Mouse (Mus musculus) CH12.LX (cell line): ENCODE data around the gene Efhd1. TPM values are rescaled to one million over a fixed set of nuclear protein-coding genes. Genes with fewer than 3 reads are reported as not detected.

Experiments
- DNase-seq: peaks from one replicate; pipeline ENCODE4 v3.0.0-alpha.2; 2013; ENCODE audit errors: extremely low read depth
- H3K27ac ChIP-seq: 2 replicates; pipeline ENCODE4 v1.5.1; 2012; ENCODE audit warnings: low read depth, mild to moderate bottlenecking, control low read depth, moderate library complexity; ENCODE audit not compliant: insufficient read depth
- H3K27me3 ChIP-seq: replicated peaks from 2 replicates; pipeline ENCODE3; 2012; ENCODE audit warnings: inconsistent platforms
- H3K36me3 ChIP-seq, 2 experiments: replicated peaks in 1 of 2; 2 replicates each; pipeline versions ENCODE3 to v1.6.1; 2012; ENCODE audit warnings: inconsistent platforms in 1 of 2, low read length in 1 of 2, mild to moderate bottlenecking in 1 of 2, mixed read lengths in 1 of 2, moderate library complexity in 1 of 2; ENCODE audit not compliant: control insufficient read depth in 1 of 2, insufficient read depth in 1 of 2
- H3K4me1 ChIP-seq, 2 experiments: 2 replicates each; pipeline ENCODE4 v1.6.1; 2012; ENCODE audit warnings: inconsistent platforms in 1 of 2, moderate library complexity in 1 of 2; ENCODE audit not compliant: insufficient read depth in 2 of 2, control insufficient read depth in 1 of 2
- H3K4me2 ChIP-seq: 2 replicates; pipeline ENCODE4 v1.6.1; 2012; ENCODE audit warnings: low read depth, mild to moderate bottlenecking, control low read depth; ENCODE audit not compliant: poor library complexity, insufficient read depth, severe bottlenecking
- H3K4me3 ChIP-seq, 3 experiments: fragments of 150-350 bp in 1 of 3; sonication (generic) in 1 of 3; replicated peaks in 1 of 3; 2 replicates each; pipeline versions ENCODE3 to v1.5.1; 2011 to 2012; ENCODE audit warnings: low read depth in 2 of 3, low read length in 2 of 3, mild to moderate bottlenecking in 2 of 3, moderate library complexity in 2 of 3, control low read depth in 1 of 3, improper control_type of control experiment in 1 of 3, inconsistent platforms in 1 of 3, mixed read lengths in 1 of 3; ENCODE audit not compliant: poor library complexity in 1 of 3
- H3K79me2 ChIP-seq: replicated peaks from 2 replicates; pipeline ENCODE4 v1.6.1; 2012; ENCODE audit warnings: mild to moderate bottlenecking, moderate library complexity; ENCODE audit not compliant: control insufficient read depth, poor library complexity, insufficient read depth, severe bottlenecking; ENCODE audit errors: extremely low read depth
- H3K9ac ChIP-seq: 2 replicates; pipeline ENCODE4 v1.6.1; 2012; ENCODE audit warnings: low read depth, mild to moderate bottlenecking, control low read depth, moderate library complexity; ENCODE audit not compliant: insufficient read depth
- H3K9me3 ChIP-seq: replicated peaks from 2 replicates; pipeline ENCODE3; 2012; ENCODE audit warnings: low read length, inconsistent platforms, mixed read lengths
- CHD1 ChIP-seq: IDR thresholded peaks from 2 replicates; pipeline ENCODE4 v1.6.1; 2012; ENCODE audit warnings: low read depth, low read length, improper control_type of control experiment, inconsistent platforms
- CTCF ChIP-seq, 2 experiments: IDR thresholded peaks in 1 of 2; conservative IDR thresholded peaks in 1 of 2; 2 replicates each; pipeline ENCODE4 v1.5.1; 2011 to 2012; ENCODE audit warnings: low read depth in 2 of 2, low read length in 2 of 2, improper control_type of control experiment in 1 of 2, inconsistent platforms in 1 of 2, mild to moderate bottlenecking in 1 of 2, moderate library complexity in 1 of 2
- ELF1 ChIP-seq: IDR thresholded peaks from 2 replicates; pipeline ENCODE4 v1.6.1; 2014; ENCODE audit warnings: low read depth, mild to moderate bottlenecking, inconsistent platforms, low read length, improper control_type of control experiment
- GABPA ChIP-seq: IDR thresholded peaks from 2 replicates; pipeline ENCODE4 v1.6.1; 2012; ENCODE audit warnings: low read depth, low read length, improper control_type of control experiment, inconsistent platforms; ENCODE audit not compliant: insufficient replicate concordance
- IRF4 ChIP-seq: IDR thresholded peaks from 2 replicates; pipeline ENCODE4 v1.6.1; 2014; ENCODE audit warnings: low read depth, mild to moderate bottlenecking, inconsistent platforms, low read length, improper control_type of control experiment
- JUN ChIP-seq: IDR thresholded peaks from 2 replicates; pipeline ENCODE4 v1.6.1; 2011; ENCODE audit warnings: low read depth, mild to moderate bottlenecking, low read length, improper control_type of control experiment, moderate library complexity; ENCODE audit not compliant: insufficient read depth
- JUND ChIP-seq: conservative IDR thresholded peaks from 2 replicates; pipeline ENCODE4 v1.6.1; 2011; ENCODE audit warnings: low read depth, low read length, improper control_type of control experiment
- MAFK ChIP-seq: IDR thresholded peaks from 2 replicates; pipeline ENCODE4 v1.6.1; 2011; ENCODE audit warnings: low read length, improper control_type of control experiment; ENCODE audit not compliant: insufficient replicate concordance
- MAX ChIP-seq: IDR thresholded peaks from 2 replicates; pipeline ENCODE4 v1.6.1; 2011; ENCODE audit warnings: low read length, improper control_type of control experiment
- MEF2A ChIP-seq: IDR thresholded peaks from 2 replicates; pipeline ENCODE4 v1.6.1; 2014; ENCODE audit warnings: low read depth, mild to moderate bottlenecking, inconsistent platforms, low read length, improper control_type of control experiment, borderline replicate concordance
- MXI1 ChIP-seq: IDR thresholded peaks from 2 replicates; pipeline ENCODE4 v1.6.1; 2011; ENCODE audit warnings: mild to moderate bottlenecking, low read depth, low read length, improper control_type of control experiment
- POLR2A ChIP-seq: IDR thresholded peaks from 2 replicates; pipeline ENCODE4 v1.6.1; 2011; ENCODE audit warnings: low read depth, mild to moderate bottlenecking, improper control_type of control experiment, low read length
- POLR2AphosphoS2 ChIP-seq: IDR thresholded peaks from 2 replicates; pipeline ENCODE4 v1.6.1; 2011; ENCODE audit warnings: low read depth, low read length, improper control_type of control experiment
- RAD21 ChIP-seq: IDR thresholded peaks from 2 replicates; pipeline ENCODE4 v1.6.1; 2011; ENCODE audit warnings: low read depth, mild to moderate bottlenecking, low read length, improper control_type of control experiment, moderate library complexity
- RCOR1 ChIP-seq: conservative IDR thresholded peaks from 2 replicates; pipeline ENCODE4 v1.6.1; 2012; ENCODE audit warnings: low read depth, mild to moderate bottlenecking, inconsistent platforms, low read length, improper control_type of control experiment
- SIN3A ChIP-seq: IDR thresholded peaks from 2 replicates; pipeline ENCODE4 v1.6.1; 2012; ENCODE audit warnings: low read length, improper control_type of control experiment, inconsistent platforms
- SMC3 ChIP-seq: IDR thresholded peaks from 2 replicates; pipeline ENCODE4 v1.6.1; 2011; ENCODE audit warnings: low read depth, low read length, improper control_type of control experiment
- TBP ChIP-seq: conservative IDR thresholded peaks from 2 replicates; pipeline ENCODE4 v1.6.1; 2011; ENCODE audit warnings: low read depth, low read length, improper control_type of control experiment
- TCF12 ChIP-seq: IDR thresholded peaks from 2 replicates; pipeline ENCODE4 v1.6.1; 2014; ENCODE audit warnings: low read depth, mild to moderate bottlenecking, inconsistent platforms, low read length, improper control_type of control experiment
- UBTF ChIP-seq: IDR thresholded peaks from 2 replicates; pipeline ENCODE4 v1.6.1; 2012; ENCODE audit warnings: low read depth, mild to moderate bottlenecking, inconsistent platforms, low read length, improper control_type of control experiment, moderate library complexity
- USF1 ChIP-seq: IDR thresholded peaks from 2 replicates; pipeline ENCODE4 v1.6.1; 2014; ENCODE audit warnings: low read depth, mild to moderate bottlenecking, inconsistent platforms, low read length, improper control_type of control experiment
- USF2 ChIP-seq: conservative IDR thresholded peaks from 2 replicates; pipeline ENCODE4 v1.6.1; 2011; ENCODE audit warnings: low read depth, low read length, improper control_type of control experiment
- ZC3H11A ChIP-seq: IDR thresholded peaks from 2 replicates; pipeline ENCODE4 v1.6.1; 2012; ENCODE audit warnings: low read depth, mild to moderate bottlenecking, inconsistent platforms, low read length, improper control_type of control experiment
- ZKSCAN1 ChIP-seq: IDR thresholded peaks from 2 replicates; pipeline ENCODE4 v1.6.1; 2012; ENCODE audit warnings: low read depth, inconsistent platforms, low read length, improper control_type of control experiment, borderline replicate concordance
- dilution Hi-C: fragments of 300-500 bp; cut with MboI; formaldehyde crosslinking; loops from 2 replicates; pipeline ENCODE4 v1.14.3; 2020; ENCODE audit warnings: low sequenced_read_pairs; ENCODE audit not compliant: extremely low pct_unique_long_range_greater_than_20kb, extremely low pct_ligation_motif_present
- in situ Hi-C: fragments of 300-500 bp; cut with MboI; formaldehyde crosslinking; loops from 3 replicates; pipeline ENCODE4 v1.14.3; 2019; ENCODE audit warnings: low sequenced_read_pairs, low pct_ligation_motif_present, low pct_unique_long_range_greater_than_20kb, mixed read lengths
- polyA plus RNA-seq: library from polyadenylated mRNA; unstranded; fragments of >175 nt; gene quantifications from 2 replicates; pipeline ENCODE4 v1.2.1, GENCODE M21; 2012; ENCODE audit warnings: low read depth; ENCODE audit not compliant: insufficient read length
- total RNA-seq, 2 experiments: library from RNA; depleted of rRNA; stranded (reverse); fragments of 300-350 nt in 1 of 2; fragments of >200 nt in 1 of 2; gene quantifications; 2 replicates each; pipeline ENCODE4 v1.2.3; 2012 to 2014

Efhd1 gene
- total and polyA plus RNA-seq, 3 experiments = 0.12 to 1.2 (median 0.13) TPM

- no peak overlapping the region for H3K4me3 ChIP-seq
- H3K9me3 ChIP-seq = no peaks in the 10 kb centered on the region
- no peak overlapping the region for H3K4me2 ChIP-seq
- H3K27ac ChIP-seq = no peak overlapping the region
- H3K36me3 ChIP-seq = peaks cover 0 to 2% of the 10 kb centered on the region in 2 experiments
- H3K27me3 ChIP-seq = no peaks in the 10 kb centered on the region
- in situ Hi-C loops (no loop called here), dilution Hi-C loops (no loop called here)
- H3K79me2 ChIP-seq = no peaks in the 10 kb centered on the region
- H3K4me1 ChIP-seq = peaks cover 7 to 9% of the 10 kb centered on the region in 2 experiments
- no peak for DNase-seq
- peak; percentile 38; the same call in 1 of the 2 replicates for TF ChIP-seq MEF2A
- no peak for TF ChIP-seq CTCF (conservative IDR thresholded peaks at IDR 0.05 in 1 of 2, IDR thresholded peaks at IDR 0.05 in 1 of 2; ENCODE audit: low read depth in 2 of 2, low read length in 2 of 2)
- no peak for TF ChIP-seq TCF12
- no peak for TF ChIP-seq UBTF
- TF ChIP-seq TBP = no peak
- TF ChIP-seq MAFK = no peak
- no peak for TF ChIP-seq GABPA
- no peak for TF ChIP-seq ELF1
- TF ChIP-seq CHD1 = peak; percentile 88
- no peak overlapping the region for H3K9ac ChIP-seq
Observed at GRCm38 (mm10) chr1:87252040-87252609, 12.0 kb upstream of the Efhd1 start.

GRCm38 (mm10) chr1:87255173-87255572 lies 9.0 kb upstream of the Efhd1 start:
- Histone ChIP-seq H3K4me2 (no peak overlapping the region), H3K9ac (no peak overlapping the region), H3K36me3 (no peaks in the 10 kb centered on the region), H3K9me3 (no peaks in the 10 kb centered on the region), H3K27ac (no peak overlapping the region), H3K79me2 (no peaks in the 10 kb centered on the region), H3K27me3 (no peaks in the 10 kb centered on the region), H3K4me3 (no peak overlapping the region)
- dilution Hi-C loops = no loop called here
- no peak for DNase-seq
- in situ Hi-C loops = no loop called here
- TF ChIP-seq IRF4 (peak; percentile 38; the same call in 1 of the 2 replicates), RAD21 (no peak)
- TF ChIP-seq, all 38 proteins: peak for 1
- peaks cover 9 to 18% of the 10 kb centered on the region in 2 experiments for H3K4me1 ChIP-seq

GRCm38 (mm10) chr1:87257691-87258090 lies 6.5 kb upstream of the Efhd1 start:
- H3K4me1 ChIP-seq = peaks cover 3 to 12% of the 10 kb centered on the region in 2 experiments
- H3K4me2 ChIP-seq = no peak overlapping the region
- no peak for DNase-seq
- H3K79me2 ChIP-seq = no peaks in the 10 kb centered on the region
- no peak overlapping the region for H3K27ac ChIP-seq
- in situ Hi-C loops = no loop called here
- H3K9me3 ChIP-seq = no peaks in the 10 kb centered on the region
- TF ChIP-seq CTCF (conservative IDR thresholded peaks at IDR 0.05 in 1 of 2, IDR thresholded peaks at IDR 0.05 in 1 of 2; ENCODE audit: low read depth in 2 of 2, low read length in 2 of 2) (no peak), TBP (no peak), POLR2A (no peak), GABPA (no peak), USF2 (no peak), ZKSCAN1 (no peak), MEF2A (no peak), MAX (no peak), POLR2AphosphoS2 (no peak), JUN (no peak), MXI1 (no peak), USF1 (no peak), RCOR1 (no peak), IRF4 (no peak), ZC3H11A (no peak), SIN3A (no peak), JUND (no peak), SMC3 (no peak), TCF12 (no peak)
- no peak overlapping the region for H3K9ac ChIP-seq
- no peaks in the 10 kb centered on the region for H3K36me3 ChIP-seq
- dilution Hi-C loops = no loop called here
- H3K4me3 ChIP-seq = no peak overlapping the region
- H3K27me3 ChIP-seq = no peaks in the 10 kb centered on the region
